Mouse (Mus musculus) regulatory T cell (primary cell): ENCODE data around the gene Antxr1.

ENCODE experiments used
- in situ Hi-C: fragments of 300-600 bp; cut with MboI, MseI; formaldehyde crosslinking; loops from one replicate; pipeline ENCODE4 v1.15.1; 2025; ENCODE audit warnings: high pct_unique_total_duplicates

Antxr1 gene

GRCm38 (mm10) chr6:87250701-87251100 lies 84.9 kb downstream of the Antxr1 start:
- in situ Hi-C loops, result no loop called here

GRCm38 (mm10) chr6:87248226-87248834 lies 87.3 kb downstream of the Antxr1 start:
- in situ Hi-C loops, result no loop called here

GRCm38 (mm10) chr6:87244117-87245100 lies 91.2 kb downstream of the Antxr1 start:
- in situ Hi-C loops, result no loop called here

- in situ Hi-C loops, result no loop called here
Measured at GRCm38 (mm10) chr6:87237260-87237659, 98.4 kb downstream of the Antxr1 start.

GRCm38 (mm10) chr6:87236061-87236460 lies 99.6 kb downstream of the Antxr1 start:
- in situ Hi-C loops, result no loop called here

- in situ Hi-C loops, result no loop called here
Measured at GRCm38 (mm10) chr6:87233111-87233510, 102.5 kb downstream of the Antxr1 start.

GRCm38 (mm10) chr6:87230041-87230440 lies 105.6 kb downstream of the Antxr1 start:
- in situ Hi-C loops, result no loop called here

GRCm38 (mm10) chr6:87227940-87228339 lies 107.7 kb downstream of the Antxr1 start:
- in situ Hi-C loops, result loop anchor here (10.0 kb wide), 1 partner anchor 1527 kb away; no protein-coding TSS in a partner anchor

GRCm38 (mm10) chr6:87226315-87226714 lies 109.3 kb downstream of the Antxr1 start:
- in situ Hi-C loops, result loop anchor here (10.0 kb wide), 1 partner anchor 1528 kb away; no protein-coding TSS in a partner anchor

GRCm38 (mm10) chr6:87225286-87225685 lies 110.3 kb downstream of the Antxr1 start:
- in situ Hi-C loops, result loop anchor here (10.0 kb wide), 1 partner anchor 1530 kb away; no protein-coding TSS in a partner anchor

- in situ Hi-C loops, result loop anchor here (10.0 kb wide), 1 partner anchor 1532 kb away; no protein-coding TSS in a partner anchor
Measured at GRCm38 (mm10) chr6:87222854-87223631, 112.6 kb downstream of the Antxr1 start.

- in situ Hi-C loops, result no loop called here
Measured at GRCm38 (mm10) chr6:87219061-87219992, 116.3 kb downstream of the Antxr1 start.

- in situ Hi-C loops, result no loop called here
Measured at GRCm38 (mm10) chr6:87216114-87216591, 119.5 kb downstream of the Antxr1 start.

- in situ Hi-C loops, result no loop called here
Measured at GRCm38 (mm10) chr6:87213262-87213661, 122.4 kb downstream of the Antxr1 start.

- in situ Hi-C loops, result no loop called here
Measured at GRCm38 (mm10) chr6:87211551-87211950, 124.1 kb downstream of the Antxr1 start.

GRCm38 (mm10) chr6:87207373-87207982 lies 128.1 kb downstream of the Antxr1 start:
- in situ Hi-C loops, result loop anchor here (5.0 kb wide), 1 partner anchor 45 kb away; no protein-coding TSS in a partner anchor

- in situ Hi-C loops, result loop anchor here (5.0 kb wide), 1 partner anchor 44 kb away; no protein-coding TSS in a partner anchor
Measured at GRCm38 (mm10) chr6:87206790-87207189, 128.8 kb downstream of the Antxr1 start.

GRCm38 (mm10) chr6:87203467-87203866 lies 132.2 kb downstream of the Antxr1 start:
- in situ Hi-C loops, result no loop called here

GRCm38 (mm10) chr6:87203065-87203464 lies 132.6 kb downstream of the Antxr1 start:
- in situ Hi-C loops, result no loop called here
